In the genomic region with DNA sequence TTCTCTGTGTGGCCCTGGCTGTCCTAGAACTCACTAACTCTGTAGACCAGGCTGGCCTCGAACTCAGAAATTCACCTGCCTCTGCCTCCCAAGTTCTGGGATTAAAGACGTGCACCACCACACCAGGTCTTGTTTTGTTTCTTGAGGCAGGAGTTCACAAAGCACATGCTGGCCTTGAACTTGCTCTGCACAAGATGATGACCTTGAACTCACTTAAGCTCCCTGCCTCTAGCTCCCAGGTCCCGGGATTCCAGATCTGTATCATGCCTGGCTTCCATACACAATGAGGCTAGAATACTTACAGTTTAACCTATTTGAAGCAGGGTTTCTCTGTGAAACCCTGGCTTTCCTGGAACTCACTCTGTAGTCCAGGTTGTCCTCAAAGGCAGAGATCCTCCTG, we compare ENCODE assay signal across 11 mouse cellular contexts. TPM values are rescaled to one million over a fixed set of nuclear protein-coding genes. Genes with fewer than 3 reads are reported as not detected.
DNase-seq lines count a peak whose midpoint lies in the region; ATAC-seq lines count a peak whose summit lies in the region.
"Had no signal": no experiment of that assay in that cellular context is flagged by ENCODE, and none has a peak within 500 bp of the region (broad histone marks: within the 10 kb centered on the region; RNA-seq: fewer than 3 reads in every experiment).

No protein-coding gene starts in this region.

- 0 out of 4 replicates have a peak overlapping the region, but pooled peaks of 1 of the 2 experiments have one; percentile 94 for H3K4me3 ChIP-seq in heart, embryonic 14.5 days (ENCODE audit: control insufficient read depth in 1 of 2, insufficient read depth in 1 of 2, low read depth in 1 of 2, low read length in 2 of 2)
- peak overlapping the region; percentile 84; the same call in 1 of the 2 replicates for H3K4me3 ChIP-seq in forebrain, embryonic 10.5 days
- peak overlapping the region; percentile 92 for H3K4me3 ChIP-seq in liver, embryonic 16.5 days (ENCODE audit: low read depth, low read length)

- 70% methylated on average over 3 of the region's 3 CpGs for WGBS in heart, embryonic 14.5 days
- WGBS in forebrain, embryonic 10.5 days: 84% methylated on average over 3 of the region's 3 CpGs
- WGBS in liver, embryonic 16.5 days (ENCODE audit: insufficient replicate concordance): 67% methylated on average over 3 of the region's 3 CpGs

- ATAC-seq in heart, embryonic 14.5 days (ENCODE audit: insufficient number of reproducible peaks, insufficient read depth, low FRiP score, low read depth): no peak
- ATAC-seq in liver, embryonic 16.5 days (ENCODE audit: low read depth): no peak

- peaks cover 3 to 16% of the 10 kb centered on the region in 2 experiments for H3K4me1 ChIP-seq in heart, embryonic 14.5 days (ENCODE audit: control insufficient read depth in 2 of 2, insufficient read depth in 2 of 2, low read length in 2 of 2)
- peaks cover 14% of the 10 kb centered on the region for H3K4me1 ChIP-seq in forebrain, embryonic 10.5 days
- H3K4me1 ChIP-seq in liver, embryonic 16.5 days (ENCODE audit: control insufficient read depth, low read depth, low read length): peaks cover 15% of the 10 kb centered on the region

- H3K27ac ChIP-seq in heart, embryonic 14.5 days (replicated peaks in 1 of 2; ENCODE audit: control insufficient read depth in 1 of 2, insufficient read depth in 1 of 2, low read depth in 2 of 2, low read length in 2 of 2): no peak overlapping the region
- H3K27ac ChIP-seq in forebrain, embryonic 10.5 days: no peak overlapping the region
- no peak overlapping the region for H3K27ac ChIP-seq in liver, embryonic 16.5 days (ENCODE audit: low read length)

- H3K9ac ChIP-seq in heart, embryonic 14.5 days (ENCODE audit: low read length): no peak overlapping the region
- H3K9ac ChIP-seq in liver, embryonic 16.5 days (ENCODE audit: low read depth, low read length): no peak overlapping the region

- no peaks in the 10 kb centered on the region for H3K36me3 ChIP-seq in heart, embryonic 14.5 days (ENCODE audit: control insufficient read depth, insufficient read depth, low read length)
- H3K36me3 ChIP-seq in forebrain, embryonic 10.5 days (replicated peaks): peaks cover 8% of the 10 kb centered on the region
- no peaks in the 10 kb centered on the region for H3K36me3 ChIP-seq in liver, embryonic 16.5 days (ENCODE audit: control insufficient read depth, insufficient read depth)

- no peak for DNase-seq in heart, adult 9 months (ENCODE audit: low spot score in 2 of 2)
- peak; percentile 20 for DNase-seq in CD4-positive helper T cell, adult 2 months (ENCODE audit: low read depth, low spot score)
- DNase-seq in forebrain, embryonic 10.5 days (ENCODE audit: extremely low spot score, low spot score): no peak
- no peak for DNase-seq in left cerebral cortex, adult 11 months (ENCODE audit: low spot score)
- no peak for DNase-seq in cerebellum, adult 18-20 months
- no peak for DNase-seq in kidney, postnatal 4 days
- DNase-seq: cerebellum, postnatal 25 days; kidney, adult 11 months; thymus, postnatal 4 days had no signal

- H3K4me2 ChIP-seq in heart, embryonic 14.5 days (ENCODE audit: low read length): peak overlapping the region; percentile 72
- H3K4me2 ChIP-seq in liver, embryonic 16.5 days (ENCODE audit: low read depth, low read length): peak overlapping the region; percentile 63

- H3K9me3 ChIP-seq in heart, embryonic 14.5 days (ENCODE audit: control insufficient read depth, low read length): no peaks in the 10 kb centered on the region
- H3K9me3 ChIP-seq in forebrain, embryonic 10.5 days: no peaks in the 10 kb centered on the region; the same call in 1 of the 2 replicates
- no peaks in the 10 kb centered on the region for H3K9me3 ChIP-seq in liver, embryonic 16.5 days (replicated peaks; ENCODE audit: control insufficient read depth, low read length)

- no peaks in the 10 kb centered on the region for H3K27me3 ChIP-seq in heart, embryonic 14.5 days (ENCODE audit: control insufficient read depth, insufficient read depth, low read length)
- no peaks in the 10 kb centered on the region for H3K27me3 ChIP-seq in forebrain, embryonic 10.5 days (ENCODE audit: poor library complexity, severe bottlenecking)
- H3K27me3 ChIP-seq in liver, embryonic 16.5 days (ENCODE audit: control insufficient read depth, insufficient read depth, low read depth, low read length): no peaks in the 10 kb centered on the region

RNA-seq across cellular contexts. Expression of a gene that starts 2.2 kb away (rescaled TPM):
- polyA plus RNA-seq in heart, embryonic 14.5 days (2014; fragmentation: Nextera tagmentation; extraction: Ambion mirVana): 8.5 and 11.9 TPM in 2 replicates
- polyA plus RNA-seq in forebrain, embryonic 10.5 days (2016; fragmentation: Nextera tagmentation; extraction: Ambion mirVana): 5.0 and 6.1 TPM in 2 replicates
- polyA plus RNA-seq in liver, embryonic 16.5 days (2015; fragmentation: Nextera tagmentation; extraction: Ambion mirVana): 2.8 and 3.2 TPM in 2 replicates
